Mouse (Mus musculus) liver, adult 2 months (tissue): ENCODE data around the gene Pawr. TPM values are rescaled to one million over a fixed set of nuclear protein-coding genes. Genes with fewer than 3 reads are reported as not detected.

ENCODE experiments used
- DNase-seq: peaks from one replicate; pipeline ENCODE4 v3.0.0-alpha.2; 2011; ENCODE audit warnings: low read depth, low spot score; ENCODE audit errors: extremely low read depth
- H3K27ac ChIP-seq: fragments of 200-500 bp; replicated peaks from 2 replicates; pipeline ENCODE4 v1.5.1; 2012; ENCODE audit warnings: low read depth, mild to moderate bottlenecking, control low read depth, inconsistent platforms, low read length; ENCODE audit not compliant: insufficient read depth
- H3K27me3 ChIP-seq: fragments of 200-500 bp; 2 replicates; pipeline ENCODE4 v1.6.1; 2012; ENCODE audit warnings: mild to moderate bottlenecking, moderate library complexity, low read length, inconsistent platforms; ENCODE audit not compliant: control insufficient read depth, insufficient read depth
- H3K36me3 ChIP-seq: fragments of 200-500 bp; 2 replicates; pipeline ENCODE4 v1.6.1; 2012; ENCODE audit warnings: low read length, inconsistent platforms; ENCODE audit not compliant: control insufficient read depth, insufficient read depth
- H3K4me1 ChIP-seq: fragments of 200-500 bp; 2 replicates; pipeline ENCODE4 v1.6.1; 2011; ENCODE audit warnings: low read length; ENCODE audit not compliant: control insufficient read depth, insufficient read depth
- H3K4me3 ChIP-seq: fragments of 200-500 bp; 2 replicates; pipeline ENCODE4 v1.5.1; 2011; ENCODE audit warnings: low read depth, mild to moderate bottlenecking, control low read depth, low read length, moderate library complexity; ENCODE audit not compliant: insufficient read depth
- H3K79me2 ChIP-seq: fragments of 200-500 bp; 2 replicates; pipeline ENCODE4 v1.6.1; 2012; ENCODE audit warnings: inconsistent platforms, mild to moderate bottlenecking, low read length, moderate library complexity; ENCODE audit not compliant: control insufficient read depth, insufficient read depth
- H3K9ac ChIP-seq: fragments of 200-500 bp; 2 replicates; pipeline ENCODE4 v1.6.1; 2012; ENCODE audit warnings: low read depth, mild to moderate bottlenecking, control low read depth, inconsistent platforms, low read length
- CTCF ChIP-seq: fragments of 200-500 bp; IDR thresholded peaks from 2 replicates; pipeline ENCODE4 v1.5.1; 2011; ENCODE audit warnings: low read depth, low read length, control low read depth
- POLR2A ChIP-seq: fragments of 200-500 bp; IDR thresholded peaks from 2 replicates; pipeline ENCODE4 v1.6.1; 2011; ENCODE audit warnings: low read length, control low read depth; ENCODE audit not compliant: insufficient read depth; ENCODE audit errors: extremely low read depth
- WGBS: fragments of 180-500 bp; shearing (Covaris S2); methylation state at CpG from one replicate; pipeline ENCODE4 v1.1.7; 2018; 5-methylcytosine and 5-hydroxymethylcytosine counted together
- polyA plus RNA-seq: library from polyadenylated mRNA; depleted of rRNA; stranded (reverse); fragments of >200 nt; gene quantifications from 2 replicates; pipeline ENCODE4 v1.2.3, GENCODE M21; 2012
- total RNA-seq: library from RNA; depleted of rRNA; stranded (reverse); fragments of >200 nt; gene quantifications from 2 replicates; pipeline ENCODE4 v1.2.3, GENCODE M21; 2014

The Pawr gene
- total and polyA plus RNA-seq, 2 experiments = 5.0 to 7.1 TPM

DNA sequence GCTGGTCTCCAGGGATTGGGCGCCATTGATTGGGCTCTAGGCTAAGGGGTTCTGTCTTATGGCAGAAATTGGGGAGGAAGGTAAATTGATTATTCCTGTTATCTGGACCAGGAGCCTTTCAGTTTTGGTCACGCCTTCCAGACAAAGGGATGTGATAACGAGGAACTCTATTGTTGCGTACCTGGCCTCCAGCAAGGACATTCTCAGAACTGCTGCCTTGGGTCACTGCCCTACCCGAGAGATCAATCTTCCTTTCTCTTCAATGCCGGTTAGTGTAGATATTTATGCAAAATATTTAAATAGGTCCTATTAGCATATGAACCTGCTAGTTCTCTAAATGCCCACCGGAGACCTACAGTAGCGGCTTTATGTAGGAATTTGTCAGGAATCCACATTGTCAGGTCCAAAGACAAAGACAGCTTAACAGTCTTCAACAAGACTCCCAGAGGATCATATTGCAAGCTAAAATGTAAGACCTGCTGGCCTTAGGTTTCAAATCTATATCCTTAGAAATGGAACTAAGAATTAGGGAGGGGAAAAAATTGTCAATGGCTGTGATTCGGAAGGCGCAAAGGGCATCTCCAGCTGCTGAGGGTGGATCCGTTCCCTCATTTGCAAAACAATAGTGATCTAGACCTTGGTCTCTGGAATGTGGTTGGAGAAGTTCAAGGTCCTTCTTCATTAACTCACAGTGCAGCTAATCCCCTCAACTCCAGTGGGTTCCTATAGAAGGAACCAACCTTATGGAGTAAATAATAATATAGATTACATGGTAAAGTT lies 45.1 kb upstream of the Pawr start:
- DNase-seq = no peak
- WGBS = 77% methylated on average over 11 of the region's 11 CpGs
- no peak overlapping the region for H3K4me3 ChIP-seq
- no peak overlapping the region for H3K9ac ChIP-seq
- H3K36me3 ChIP-seq = no peaks in the 10 kb centered on the region
- no peaks in the 10 kb centered on the region; the same call in 1 of the 2 replicates for H3K4me1 ChIP-seq
- H3K27me3 ChIP-seq = no peaks in the 10 kb centered on the region
- TF ChIP-seq POLR2A (no peak), CTCF (no peak)
- no peaks in the 10 kb centered on the region for H3K79me2 ChIP-seq
- no peak overlapping the region for H3K27ac ChIP-seq

DNA sequence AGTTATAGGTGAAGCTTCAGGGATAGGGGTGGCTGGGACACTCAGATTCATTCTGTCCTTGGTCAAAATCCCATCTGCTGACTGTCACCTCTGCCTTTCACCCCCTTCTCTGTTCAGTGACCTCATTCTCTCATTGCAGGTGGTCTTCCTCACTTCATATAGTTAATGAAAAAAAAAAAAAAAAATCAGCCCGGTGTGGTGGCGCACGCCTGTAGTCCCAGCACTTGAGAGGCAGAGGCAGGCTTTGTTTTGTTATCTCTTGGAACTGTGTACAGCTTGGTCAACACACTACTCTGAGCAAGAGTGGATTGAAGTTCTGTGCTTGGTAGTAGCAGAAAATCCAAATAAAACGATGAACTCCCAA lies 44.5 kb upstream of the Pawr start:
- no peak for DNase-seq
- 75% methylated on average over 4 of the region's 4 CpGs for WGBS
- TF ChIP-seq CTCF (no peak), POLR2A (no peak)
- Histone ChIP-seq H3K9ac (no peak overlapping the region), H3K27ac (no peak overlapping the region), H3K4me3 (no peak overlapping the region), H3K79me2 (no peaks in the 10 kb centered on the region), H3K36me3 (no peaks in the 10 kb centered on the region), H3K4me1 (no peaks in the 10 kb centered on the region), H3K27me3 (no peaks in the 10 kb centered on the region)

DNA sequence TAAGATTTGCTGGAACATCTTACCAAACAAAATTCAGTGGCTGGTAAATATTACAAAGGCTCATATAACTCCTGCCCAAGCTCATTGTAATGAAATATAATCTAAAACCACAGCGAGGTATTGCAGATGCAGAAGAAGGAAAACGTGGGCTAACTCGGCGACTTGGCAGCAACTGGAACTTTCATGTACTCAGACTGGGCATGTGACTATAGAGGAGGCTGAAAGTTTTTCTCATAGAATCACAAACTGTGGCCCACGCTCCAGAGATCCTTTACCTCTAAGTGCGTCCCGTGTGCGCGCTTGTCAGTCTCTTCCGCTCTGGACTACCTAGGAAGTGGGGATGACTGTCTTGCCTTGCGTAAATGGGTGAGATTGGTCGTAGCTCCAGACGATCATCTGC lies 41.9 kb upstream of the Pawr start:
- no peaks in the 10 kb centered on the region for H3K27me3 ChIP-seq
- no peak overlapping the region for H3K27ac ChIP-seq
- no peak for TF ChIP-seq CTCF
- TF ChIP-seq POLR2A = no peak
- no peak overlapping the region for H3K9ac ChIP-seq
- no peak for DNase-seq
- WGBS = 94% methylated on average over 13 of the region's 13 CpGs
- no peaks in the 10 kb centered on the region for H3K36me3 ChIP-seq
- no peaks in the 10 kb centered on the region for H3K79me2 ChIP-seq
- H3K4me1 ChIP-seq = no peaks in the 10 kb centered on the region
- no peak overlapping the region for H3K4me3 ChIP-seq

DNA sequence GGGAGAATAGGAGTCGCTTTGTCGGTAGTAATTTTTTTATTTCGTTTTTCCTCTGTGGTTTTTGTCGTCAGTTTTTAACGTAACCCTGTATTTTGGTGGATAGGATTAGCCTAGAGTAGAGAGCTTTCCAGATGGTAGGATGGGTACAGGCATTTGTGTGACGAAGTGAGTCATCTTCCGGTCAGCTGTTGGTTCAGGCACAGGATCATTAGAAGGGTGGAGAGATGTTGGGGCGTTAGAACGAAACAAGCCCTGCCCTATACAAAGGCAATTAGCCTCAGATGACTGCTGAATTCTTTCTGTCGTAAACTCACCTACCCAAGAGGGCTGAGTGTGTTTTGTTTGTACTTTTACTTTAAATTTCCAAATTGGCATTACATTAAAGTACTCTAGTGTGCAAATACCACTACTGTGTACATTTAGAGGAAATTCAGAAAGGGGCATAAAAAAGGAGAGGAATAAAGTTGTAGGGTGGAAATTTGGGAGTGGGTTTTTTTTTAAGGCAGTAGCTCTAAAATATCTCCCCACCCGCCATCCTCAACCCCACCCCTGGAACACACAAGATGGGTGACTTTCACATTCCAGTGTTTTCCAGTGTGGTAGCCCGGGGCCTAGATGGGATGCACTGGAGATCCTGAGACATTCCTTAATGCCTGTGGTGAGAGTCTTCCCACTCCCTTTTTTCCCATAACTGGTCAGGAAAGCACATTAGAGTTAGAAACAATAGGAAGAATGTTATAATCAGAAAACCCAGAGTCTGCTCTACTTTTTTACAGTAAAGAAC lies 40.0 kb upstream of the Pawr start:
- H3K9ac ChIP-seq = no peak overlapping the region
- WGBS = 88% methylated on average over 12 of the region's 12 CpGs
- no peaks in the 10 kb centered on the region for H3K79me2 ChIP-seq
- H3K27ac ChIP-seq = no peak overlapping the region
- TF ChIP-seq CTCF (no peak), POLR2A (no peak)
- no peak for DNase-seq
- H3K4me1 ChIP-seq = no peaks in the 10 kb centered on the region
- H3K27me3 ChIP-seq = no peaks in the 10 kb centered on the region
- H3K36me3 ChIP-seq = no peaks in the 10 kb centered on the region
- H3K4me3 ChIP-seq = no peak overlapping the region

DNA sequence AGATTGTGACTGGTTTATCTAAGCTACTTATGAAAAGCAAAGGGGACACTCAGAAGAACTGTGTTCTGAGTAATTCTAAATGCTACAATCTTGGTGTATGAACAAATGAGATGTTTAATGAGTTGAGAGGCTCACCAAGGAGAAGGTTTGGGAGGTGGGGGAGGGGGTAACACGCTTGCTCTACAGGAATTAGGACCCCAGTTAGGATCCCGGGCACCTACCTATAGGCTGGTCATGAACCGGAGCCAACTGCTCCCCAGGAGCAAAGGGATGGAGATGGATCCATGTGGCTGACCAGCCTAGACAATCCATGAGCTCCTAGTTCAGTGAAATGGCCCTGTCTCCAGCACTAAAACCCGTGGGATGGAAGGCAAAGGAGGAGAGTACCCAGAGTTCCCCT lies 39.3 kb upstream of the Pawr start:
- Histone ChIP-seq H3K27me3 (no peaks in the 10 kb centered on the region), H3K4me3 (no peak overlapping the region), H3K9ac (no peak overlapping the region), H3K4me1 (no peaks in the 10 kb centered on the region), H3K27ac (no peak overlapping the region), H3K36me3 (no peaks in the 10 kb centered on the region), H3K79me2 (no peaks in the 10 kb centered on the region)
- TF ChIP-seq CTCF (no peak), POLR2A (no peak)
- WGBS = 78% methylated on average over 4 of the region's 4 CpGs
- DNase-seq = no peak
